Mouse (Mus musculus): ENCODE results near the gene Otc. TPM values are rescaled to one million over a fixed set of nuclear protein-coding genes. Genes with fewer than 3 reads are reported as not detected.

Gene Otc
- 0.04 TPM in 1 of 2 replicates, not detected in the other for polyA plus RNA-seq (2012; rRNA removed)

GRCm38 (mm10) chrX:10251852-10252504 is at the start of gene Otc:
TSS of gene Otc (plus strand) at chrX:10252305.

GRCm38 (mm10) chrX:10216410-10216949 is 35.6 kb upstream of the Otc start, which contains the start of gene Rpgr:
TSS of gene Rpgr (minus strand) at chrX:10216920.

Other genes starting within 250 kb of the Otc start
- 7.1 and 20.5 TPM in 2 replicates for gene Srpx, start 134.6 kb upstream of the Otc start, polyA plus RNA-seq (2012; rRNA removed)
- 21.7 and 28.1 TPM in 2 replicates for gene Rpgr, start 35.4 kb upstream of the Otc start, polyA plus RNA-seq (2012; rRNA removed)
- gene Tspan7, start 232.9 kb downstream of the Otc start, polyA plus RNA-seq (2012; rRNA removed): 188 and 190 TPM in 2 replicates